Mouse (Mus musculus): Measurements from ENCODE around the gene Kif9. TPM values are rescaled to one million over a fixed set of nuclear protein-coding genes. Genes with fewer than 3 reads are reported as not detected.
A peak's percentile ranks its signal among the peaks of the same experiment; 100 is the strongest.

The Kif9 gene
- total and polyA plus RNA-seq, 3 experiments, result 1.1 to 1.8 (median 1.8) TPM

GRCm38 (mm10) chr9:110531151-110531791, 54.5 kb downstream of the Kif9 start (continued):
- TF ChIP-seq JUN (IDR thresholded peaks at IDR 0.05; ENCODE audit: insufficient read depth, low read depth, low read length), result no peak
- no peak for TF ChIP-seq USF1 (IDR thresholded peaks at IDR 0.05; ENCODE audit: low read depth, low read length)
- no peak for TF ChIP-seq USF2 (conservative IDR thresholded peaks at IDR 0.05; ENCODE audit: low read depth, low read length)
- TF ChIP-seq MAZ (IDR thresholded peaks at IDR 0.05; ENCODE audit: low read depth, low read length), result no peak

- peaks cover 15 to 53% of the 10 kb centered on the region in 2 experiments for H3K4me1 ChIP-seq (ENCODE audit: control insufficient read depth in 1 of 2, insufficient read depth in 2 of 2)
- H3K9ac ChIP-seq (ENCODE audit: insufficient read depth, low read depth), result peak overlapping the region; percentile 65
- in situ Hi-C loops (cut with MboI; ENCODE audit: low pct_ligation_motif_present, low pct_unique_long_range_greater_than_20kb, low sequenced_read_pairs), result loop anchor here (5.0 kb wide), 1 partner anchor 120 kb away; no protein-coding TSS in a partner anchor
- H3K4me2 ChIP-seq (ENCODE audit: insufficient read depth, low read depth, poor library complexity, severe bottlenecking), result 0 out of 2 replicates have a peak overlapping the region, but pooled peaks have one; percentile 3
- peak overlapping the region; percentile 61 to 87 (median 68) for H3K4me3 ChIP-seq (replicated peaks in 1 of 3; ENCODE audit: low read depth in 2 of 3, low read length in 2 of 3, poor library complexity in 1 of 3)
- peak; percentile 91 for DNase-seq (ENCODE audit: extremely low read depth)
- dilution Hi-C loops (cut with MboI; ENCODE audit: extremely low pct_ligation_motif_present, extremely low pct_unique_long_range_greater_than_20kb, low sequenced_read_pairs), result no loop called here
- peaks cover 0 to 18% of the 10 kb centered on the region in 2 experiments for H3K36me3 ChIP-seq (replicated peaks in 1 of 2; ENCODE audit: control insufficient read depth in 1 of 2, insufficient read depth in 1 of 2, low read length in 1 of 2)
- H3K79me2 ChIP-seq (replicated peaks; ENCODE audit: control insufficient read depth, extremely low read depth, insufficient read depth, poor library complexity, severe bottlenecking), result peaks cover 45% of the 10 kb centered on the region
- peak overlapping the region; percentile 76 for H3K27ac ChIP-seq (ENCODE audit: insufficient read depth, low read depth)
- no peaks in the 10 kb centered on the region for H3K9me3 ChIP-seq (replicated peaks; ENCODE audit: low read length)
- H3K27me3 ChIP-seq (replicated peaks), result no peaks in the 10 kb centered on the region
- peak in 1 of 2 experiments; percentile 85; a peak in 2 of 4 replicates for TF ChIP-seq CTCF (conservative IDR thresholded peaks at IDR 0.05 in 1 of 2, IDR thresholded peaks at IDR 0.05 in 1 of 2; ENCODE audit: low read depth in 2 of 2, low read length in 2 of 2)
- TF ChIP-seq MAX (IDR thresholded peaks at IDR 0.05; ENCODE audit: low read length), result no peak
- TF ChIP-seq ZC3H11A (IDR thresholded peaks at IDR 0.05; ENCODE audit: low read depth, low read length), result no peak
- peak; percentile 92 for TF ChIP-seq UBTF (IDR thresholded peaks at IDR 0.05; ENCODE audit: low read depth, low read length)
- TF ChIP-seq RAD21 (IDR thresholded peaks at IDR 0.05; ENCODE audit: low read depth, low read length), result peak; percentile 70
- no peak for TF ChIP-seq POLR2AphosphoS2 (IDR thresholded peaks at IDR 0.05; ENCODE audit: low read depth, low read length)
- no peak for TF ChIP-seq USF2 (conservative IDR thresholded peaks at IDR 0.05; ENCODE audit: low read depth, low read length)
- TF ChIP-seq HCFC1 (IDR thresholded peaks at IDR 0.05; ENCODE audit: low read depth, low read length), result peak; percentile 63
- TF ChIP-seq USF1 (IDR thresholded peaks at IDR 0.05; ENCODE audit: low read depth, low read length), result no peak
- no peak; the same call in 1 of the 2 replicates for TF ChIP-seq NELFE (IDR thresholded peaks at IDR 0.05; ENCODE audit: low read depth, low read length)
- TF ChIP-seq ETS1 (conservative IDR thresholded peaks at IDR 0.05; ENCODE audit: low read depth, low read length), result no peak
- TF ChIP-seq E2F4 (IDR thresholded peaks at IDR 0.05; ENCODE audit: insufficient replicate concordance, low read depth, low read length), result no peak
- TF ChIP-seq BHLHE40 (IDR thresholded peaks at IDR 0.05; ENCODE audit: low read depth, low read length), result no peak
- TF ChIP-seq TBP (conservative IDR thresholded peaks at IDR 0.05; ENCODE audit: low read depth, low read length), result no peak
- no peak for TF ChIP-seq ZMIZ1 (IDR thresholded peaks at IDR 0.05; ENCODE audit: low read depth, low read length)
- TF ChIP-seq IRF4 (IDR thresholded peaks at IDR 0.05; ENCODE audit: low read depth, low read length), result no peak; the same call in 1 of the 2 replicates
- TF ChIP-seq MEF2A (IDR thresholded peaks at IDR 0.05; ENCODE audit: borderline replicate concordance, low read depth, low read length), result no peak; the same call in 1 of the 2 replicates
- peak; percentile 63 for TF ChIP-seq ELF1 (IDR thresholded peaks at IDR 0.05; ENCODE audit: low read depth, low read length)
- peak; percentile 38; the same call in 1 of the 2 replicates for TF ChIP-seq NRF1 (IDR thresholded peaks at IDR 0.05; ENCODE audit: low read depth, low read length)
- TF ChIP-seq MYC (IDR thresholded peaks at IDR 0.05; ENCODE audit: low read depth, low read length), result no peak
- TF ChIP-seq MAFK (IDR thresholded peaks at IDR 0.05; ENCODE audit: insufficient replicate concordance, low read length), result no peak
- TF ChIP-seq POLR2A (IDR thresholded peaks at IDR 0.05; ENCODE audit: low read depth, low read length), result peak; percentile 35
- TF ChIP-seq TCF12 (IDR thresholded peaks at IDR 0.05; ENCODE audit: low read depth, low read length), result no peak
- no peak for TF ChIP-seq RCOR1 (conservative IDR thresholded peaks at IDR 0.05; ENCODE audit: low read depth, low read length)
- TF ChIP-seq ZKSCAN1 (IDR thresholded peaks at IDR 0.05; ENCODE audit: borderline replicate concordance, low read depth, low read length), result no peak
- peak; percentile 81 for TF ChIP-seq SMC3 (IDR thresholded peaks at IDR 0.05; ENCODE audit: low read depth, low read length)
- no peak for TF ChIP-seq KAT2A (IDR thresholded peaks at IDR 0.05; ENCODE audit: insufficient replicate concordance, low read length)
- TF ChIP-seq SIN3A (IDR thresholded peaks at IDR 0.05; ENCODE audit: low read length), result peak; percentile 38
- peak; percentile 88; the same call in 1 of the 2 replicates for TF ChIP-seq MAZ (IDR thresholded peaks at IDR 0.05; ENCODE audit: low read depth, low read length)
- TF ChIP-seq JUN (IDR thresholded peaks at IDR 0.05; ENCODE audit: insufficient read depth, low read depth, low read length), result no peak
- TF ChIP-seq ZNF384 (IDR thresholded peaks at IDR 0.05; ENCODE audit: low read depth, low read length), result no peak
- no peak for TF ChIP-seq CHD2 (IDR thresholded peaks at IDR 0.05; ENCODE audit: low read length)
- TF ChIP-seq EP300 (IDR thresholded peaks at IDR 0.05; ENCODE audit: low read length), result no peak
- no peak for TF ChIP-seq CHD1 (IDR thresholded peaks at IDR 0.05; ENCODE audit: low read depth, low read length)
- no peak for TF ChIP-seq GABPA (IDR thresholded peaks at IDR 0.05; ENCODE audit: insufficient replicate concordance, low read depth, low read length)
These were observed 55.2 kb downstream of the Kif9 start for GRCm38 (mm10) chr9:110531914-110532489.

Measured in CH12.LX (cell line).